Mouse (Mus musculus): ENCODE data around the gene Srpr. TPM values are rescaled to one million over a fixed set of nuclear protein-coding genes. Genes with fewer than 3 reads are reported as not detected.

The Srpr gene
- total RNA-seq, 2 experiments from 2014 or later, result 113 to 118 TPM

Other genes with a start within 250 kb of the Srpr start
- gene St3gal4, start 80.9 kb upstream of the Srpr start, total RNA-seq (2021), result 10 to 100 TPM; 20.1 to 22.6 TPM
- gene Dcps, start 24.1 kb upstream of the Srpr start, total RNA-seq (2021), result 10 to 100 TPM; 17.6 to 21.1 TPM
- gene Tirap, start 116 bp downstream of the Srpr start, total RNA-seq (2021), result 10 to 100 TPM; 11.0 to 11.6 TPM
- 10 to 100 TPM; 33.9 to 39.8 TPM for gene Foxred1, start 10.9 kb downstream of the Srpr start, total RNA-seq (2021)
- 10 to 100 TPM; 23.7 to 26.8 TPM for gene Fam118b, start 67.6 kb downstream of the Srpr start, total RNA-seq (2021)
- gene Rpusd4, start 67.7 kb downstream of the Srpr start, total RNA-seq (2021), result 10 to 100 TPM in 1 of 2 experiments, 1 to 10 TPM in 1; 9.4 to 11.2 TPM
- 10 to 100 TPM; 62.0 to 63.2 TPM for gene Cdon, start 221.0 kb downstream of the Srpr start, total RNA-seq (2021)

Measured in gastrocnemius, postnatal 4 days (tissue).